Mouse (Mus musculus) E14TG2a.4 (cell line): ENCODE data around the gene Ddx1.

Source experiments
- CTCF ChIP-seq: conservative IDR thresholded peaks from 2 replicates; pipeline ENCODE4 v1.5.1; 2014; ENCODE audit warnings: low read length
- POU5F1 ChIP-seq: IDR thresholded peaks from 2 replicates; pipeline ENCODE4 v1.6.1; 2014; ENCODE audit warnings: low read length, borderline replicate concordance

DNA sequence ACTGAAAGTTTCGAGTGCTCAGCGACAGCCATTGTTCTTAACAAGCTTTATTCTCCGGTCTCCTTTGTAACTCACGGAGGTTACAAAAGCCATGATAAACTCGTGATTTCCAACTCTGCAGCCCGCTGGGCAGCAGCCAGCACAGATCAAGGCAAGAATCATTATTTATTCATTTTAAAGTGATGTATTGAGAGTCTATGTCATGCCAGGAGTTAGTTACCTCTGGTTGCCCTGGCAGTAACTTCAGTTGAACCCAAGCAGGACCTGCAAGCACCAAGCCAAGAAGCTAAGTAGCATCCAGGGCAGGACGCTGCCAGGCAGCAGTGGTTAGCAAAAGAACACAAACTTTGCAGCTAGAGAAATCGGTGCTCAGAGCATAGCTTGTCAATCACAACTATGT is 41.9 kb downstream of the Ddx1 start:
- TF ChIP-seq CTCF (no peak), POU5F1 (no peak)
